Mouse (Mus musculus): ENCODE data around the gene Mbd4.
A peak's percentile ranks its signal among the peaks of the same experiment; 100 is the strongest.
"Not testable (repeated sequence)": the region's sequence is repeated elsewhere in the genome, so short reads cannot be mapped to it uniquely, and the experiment has no call there.

Gene Mbd4

GRCm38 (mm10) chr6:115853091-115853813 lies at the start of gene Mbd4, which contains the start of gene Ift122:
TSS of gene Mbd4 (minus strand) at chr6:115853371.
TSS of gene Ift122 (plus strand) at chr6:115853470.
- DNase-seq = peak; percentile 94 to 98

GRCm38 (mm10) chr6:115902545-115902944 lies 49.4 kb upstream of the Mbd4 start:
- no peak for DNase-seq

- no peak for DNase-seq
Observed at GRCm38 (mm10) chr6:115901489-115901931, 48.3 kb upstream of the Mbd4 start.

GRCm38 (mm10) chr6:115901062-115901461 lies 47.9 kb upstream of the Mbd4 start:
- DNase-seq = peak; percentile 33 to 63

GRCm38 (mm10) chr6:115897926-115898520 lies 44.9 kb upstream of the Mbd4 start:
- no peak for DNase-seq

DNA sequence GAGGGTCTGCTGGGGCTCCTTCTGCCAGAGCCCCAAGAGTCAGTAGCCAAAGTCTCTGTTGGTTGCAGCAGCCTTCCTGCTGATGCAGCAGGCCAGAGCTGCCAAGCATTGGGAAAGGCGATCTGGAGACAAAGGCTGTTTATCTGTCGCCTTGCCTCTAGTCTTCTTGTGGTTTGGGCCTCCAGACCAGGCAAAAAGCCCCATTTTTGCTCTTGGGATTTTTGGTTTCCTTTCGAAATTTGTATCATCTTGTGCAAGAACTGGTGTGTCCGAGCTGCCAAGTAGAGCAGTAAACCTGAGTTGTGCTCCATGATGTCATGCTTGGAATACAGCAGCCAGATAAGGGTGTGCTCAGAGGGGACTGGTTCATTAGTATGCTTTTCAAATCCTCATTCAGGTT lies 43.9 kb upstream of the Mbd4 start:
- DNase-seq = no peak

DNA sequence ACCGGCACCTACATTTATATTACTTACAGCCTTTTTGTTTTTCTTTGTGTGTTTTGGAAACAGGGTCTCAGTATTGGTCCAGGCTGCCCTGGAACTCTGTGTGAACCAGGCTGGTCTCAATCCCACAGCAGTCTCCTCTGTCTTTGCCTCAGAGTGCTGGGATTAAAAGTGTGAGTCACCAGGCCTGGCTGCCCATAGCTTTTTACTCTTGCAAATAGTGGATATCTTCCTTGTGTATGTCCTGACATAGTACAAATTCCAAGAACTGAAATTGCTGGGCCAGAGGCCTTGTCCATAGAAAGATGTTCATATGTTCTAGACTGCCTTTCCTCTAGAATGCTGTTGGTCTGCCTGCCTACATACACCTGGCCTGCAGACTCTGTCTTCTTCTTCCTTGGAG lies 43.2 kb upstream of the Mbd4 start:
- no peak for DNase-seq

DNA sequence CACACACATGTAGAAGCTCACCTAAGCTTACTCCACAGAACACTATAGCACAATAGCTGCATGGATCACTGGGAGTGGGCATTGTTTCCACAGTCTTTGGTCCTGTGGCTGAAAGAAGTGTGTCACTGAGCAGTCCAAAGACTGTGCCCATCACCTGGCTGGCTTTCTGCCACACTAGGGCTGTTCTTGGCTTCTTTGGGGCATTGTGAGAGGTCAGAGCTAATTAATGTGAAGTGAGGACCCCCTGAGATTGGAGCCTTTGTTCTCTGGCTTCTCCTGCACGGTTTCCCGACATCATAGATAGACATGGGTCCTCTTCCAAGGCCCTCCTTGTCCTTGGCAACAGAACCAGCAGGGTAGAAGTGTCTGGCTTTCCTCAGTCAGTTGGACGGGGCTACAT lies 39.2 kb upstream of the Mbd4 start:
- DNase-seq = no peak

DNA sequence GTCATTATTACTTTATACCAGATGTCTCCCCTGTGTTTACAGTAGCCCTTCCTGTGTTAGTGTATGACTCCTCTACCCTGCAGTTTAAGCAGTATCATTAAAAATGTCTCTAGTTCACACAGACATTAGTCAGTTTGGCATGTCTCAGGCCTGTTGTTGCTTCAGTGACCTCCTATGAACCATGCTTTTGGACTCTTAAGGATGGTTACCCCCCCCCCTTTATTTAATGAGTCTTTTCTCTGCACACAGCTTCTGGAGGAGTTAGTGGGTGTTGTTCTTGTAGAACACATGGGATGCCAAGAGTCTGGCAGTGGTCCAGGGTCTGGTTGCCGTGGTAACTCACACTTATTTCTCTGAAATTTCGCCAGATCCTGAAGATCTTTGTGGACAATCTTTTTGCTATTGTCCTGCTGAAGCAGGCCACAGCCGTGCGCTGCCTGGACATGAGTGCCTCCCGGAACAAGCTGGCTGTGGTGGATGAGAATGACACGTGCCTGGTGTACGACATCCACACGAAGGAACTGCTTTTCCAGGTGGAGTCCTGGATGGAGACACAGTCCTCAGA lies 38.4 kb upstream of the Mbd4 start:
- no peak for DNase-seq

GRCm38 (mm10) chr6:115891061-115891460 lies 37.9 kb upstream of the Mbd4 start:
- DNase-seq = no peak

DNA sequence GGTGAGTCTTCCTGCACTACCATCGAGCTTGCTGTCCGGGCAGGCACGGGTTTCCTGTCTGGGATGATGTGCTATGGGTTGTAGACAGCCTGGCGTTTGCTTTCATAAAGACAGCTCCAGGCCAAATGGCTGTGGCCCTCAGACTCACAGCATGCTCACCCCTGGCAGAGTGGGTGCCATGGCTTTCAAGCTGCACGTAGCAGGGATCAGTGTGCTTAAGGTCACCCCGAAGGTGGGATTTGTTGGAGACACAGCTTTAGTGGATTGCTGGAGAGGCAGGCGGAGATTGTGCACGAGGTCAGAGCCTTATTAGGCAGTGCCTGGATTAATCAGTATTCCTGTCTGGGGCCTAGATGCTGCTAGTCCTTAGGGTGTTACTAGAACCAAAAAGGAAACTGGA lies 37.4 kb upstream of the Mbd4 start:
- DNase-seq = no peak

DNA sequence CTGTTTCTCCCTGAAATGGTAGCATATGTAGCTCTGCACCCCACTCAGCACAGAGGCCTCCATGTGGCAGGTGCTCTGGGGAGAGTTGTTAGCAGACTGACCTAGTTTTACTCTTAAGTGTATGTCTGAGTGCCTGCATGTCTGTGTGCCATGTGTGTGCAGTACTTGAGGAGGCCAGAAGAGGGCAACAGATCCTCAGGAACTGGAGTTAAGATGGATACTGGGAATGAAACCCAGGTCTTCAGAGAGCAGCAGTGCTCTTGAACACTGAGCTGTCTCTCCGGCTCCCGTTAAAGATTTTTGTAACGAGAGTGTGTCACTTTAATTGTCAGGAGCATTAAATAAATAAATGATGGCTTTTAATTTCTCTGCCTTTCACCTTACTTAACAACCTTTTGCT lies 35.1 kb upstream of the Mbd4 start:
- DNase-seq = no peak

- no peak for DNase-seq
Observed at GRCm38 (mm10) chr6:115886894-115887293, 33.7 kb upstream of the Mbd4 start.

DNA sequence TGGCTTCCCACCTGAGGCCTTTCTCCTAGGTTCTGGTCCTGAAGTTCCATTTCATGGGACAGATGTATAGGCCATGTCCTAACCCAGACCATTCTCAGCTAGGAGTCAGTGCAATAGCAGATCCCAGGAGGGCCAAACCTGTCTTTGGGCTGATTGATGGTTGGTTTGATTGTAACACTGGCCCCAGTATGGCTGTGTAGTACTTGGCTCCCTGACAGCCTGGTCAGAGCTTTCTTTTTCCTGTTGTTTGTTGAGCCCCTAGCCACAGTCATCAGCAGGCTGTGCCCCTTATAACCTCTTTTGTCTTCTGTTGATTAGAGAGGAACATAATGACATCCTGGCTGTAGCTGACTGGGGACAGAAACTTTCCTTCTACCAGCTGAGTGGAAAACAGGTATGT lies 30.8 kb upstream of the Mbd4 start:
- no peak for DNase-seq

GRCm38 (mm10) chr6:115880751-115881150 lies 27.6 kb upstream of the Mbd4 start:
- no peak for DNase-seq

- DNase-seq = no peak
Observed at GRCm38 (mm10) chr6:115879736-115880135, 26.6 kb upstream of the Mbd4 start.

GRCm38 (mm10) chr6:115878694-115879093 lies 25.5 kb upstream of the Mbd4 start:
- no peak for DNase-seq

DNA sequence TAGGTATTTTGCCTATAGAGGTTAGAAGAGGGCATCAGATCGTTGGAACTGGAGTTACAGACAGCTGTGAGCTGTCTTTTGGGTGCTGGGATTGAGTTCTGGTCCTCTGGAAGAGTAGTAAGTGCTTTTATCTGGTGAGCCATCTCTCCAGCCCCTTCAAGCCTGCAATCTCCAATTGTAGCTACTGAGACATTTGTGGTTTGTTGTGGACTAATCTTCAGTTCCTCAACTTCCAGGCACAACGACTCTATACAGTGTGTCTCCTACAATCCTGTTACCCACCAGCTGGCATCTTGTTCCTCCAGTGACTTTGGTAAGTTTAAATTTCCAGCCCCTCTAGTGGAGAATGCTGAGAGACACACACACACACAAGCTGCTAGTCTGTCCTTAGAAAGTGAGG lies 24.1 kb upstream of the Mbd4 start:
- DNase-seq = no peak

- not testable (repeated sequence) for DNase-seq
Observed at GRCm38 (mm10) chr6:115871318-115871717, 18.1 kb upstream of the Mbd4 start.

DNA sequence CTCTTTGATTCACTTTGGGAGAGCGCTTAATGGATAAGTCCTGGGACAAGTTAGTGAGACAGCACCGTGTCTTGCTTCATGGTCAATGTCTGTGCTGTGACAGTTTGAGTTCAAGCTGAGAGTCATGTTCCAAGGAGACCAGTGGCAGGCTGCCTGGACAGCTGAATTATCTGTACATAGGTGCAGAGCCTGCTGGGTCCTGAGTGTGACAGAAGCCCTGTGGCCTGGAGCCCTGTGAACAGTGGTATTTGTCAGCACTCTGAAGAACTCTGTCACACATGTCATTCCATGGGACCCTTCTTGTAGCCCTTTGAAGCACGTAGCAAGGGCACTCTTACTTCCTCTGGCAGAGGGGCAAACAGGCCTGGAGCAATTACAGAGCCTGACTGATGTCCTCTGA lies 14.0 kb upstream of the Mbd4 start:
- DNase-seq = not testable (repeated sequence)

- no peak for DNase-seq
Observed at GRCm38 (mm10) chr6:115865246-115865645, 12.1 kb upstream of the Mbd4 start.

GRCm38 (mm10) chr6:115863340-115863841 lies 10.2 kb upstream of the Mbd4 start:
- no peak for DNase-seq

GRCm38 (mm10) chr6:115860027-115860556 lies 6.9 kb upstream of the Mbd4 start:
- DNase-seq = no peak

GRCm38 (mm10) chr6:115859258-115859657 lies 6.1 kb upstream of the Mbd4 start:
- DNase-seq = no peak
